Mouse (Mus musculus) mouse trophoblast stem cell (cell line): ENCODE results near the gene Slc9a5.

Source experiments
- in situ Hi-C, 2 experiments: fragments of 300-500 bp; cut with MseI, MboI; formaldehyde crosslinking; loops; 2 replicates in 1 of 2; 3 replicates in 1 of 2; pipeline ENCODE4 v1.15.1; 2025

Slc9a5 gene

DNA sequence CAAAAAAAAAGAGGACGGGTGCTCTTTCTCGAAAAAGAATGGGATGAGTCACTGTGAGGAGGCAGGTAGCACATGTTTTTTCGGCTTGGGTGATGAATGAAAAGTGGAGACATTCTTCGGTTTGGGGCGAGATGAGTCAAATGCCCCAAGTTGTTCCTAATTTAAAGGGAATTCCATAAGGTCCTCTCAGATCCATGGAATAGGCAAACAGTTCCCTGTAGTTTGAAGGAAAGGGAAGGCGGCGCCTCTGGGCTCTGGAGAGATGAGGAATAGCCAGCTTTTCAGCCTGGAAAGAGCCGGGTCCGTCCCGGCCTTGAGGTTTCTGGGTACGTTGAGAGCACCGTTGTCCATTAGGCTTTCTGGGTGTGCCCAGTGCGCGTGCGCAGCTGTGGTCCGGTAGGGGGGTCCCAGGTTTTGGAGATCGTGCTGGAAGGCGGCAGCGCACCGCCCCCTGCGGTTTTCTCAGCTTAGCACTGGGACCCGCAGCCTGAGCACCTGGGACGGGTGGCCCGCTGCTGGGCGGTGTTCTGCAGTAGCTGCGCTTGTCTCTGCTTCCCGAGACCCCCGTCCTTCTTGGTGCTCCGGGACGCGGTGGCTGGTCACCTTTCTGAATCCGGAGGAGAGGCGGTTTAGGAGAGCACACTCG lies at the start of gene Slc9a5:
Gene Slc9a5 (plus strand): TSS at position 394 of the 646 bp plus-strand sequence.
- in situ Hi-C loops = no loop called here

- in situ Hi-C loops = no loop called here
Observed at GRCm38 (mm10) chr8:105299962-105300361, 48.7 kb upstream of the Slc9a5 start.

DNA sequence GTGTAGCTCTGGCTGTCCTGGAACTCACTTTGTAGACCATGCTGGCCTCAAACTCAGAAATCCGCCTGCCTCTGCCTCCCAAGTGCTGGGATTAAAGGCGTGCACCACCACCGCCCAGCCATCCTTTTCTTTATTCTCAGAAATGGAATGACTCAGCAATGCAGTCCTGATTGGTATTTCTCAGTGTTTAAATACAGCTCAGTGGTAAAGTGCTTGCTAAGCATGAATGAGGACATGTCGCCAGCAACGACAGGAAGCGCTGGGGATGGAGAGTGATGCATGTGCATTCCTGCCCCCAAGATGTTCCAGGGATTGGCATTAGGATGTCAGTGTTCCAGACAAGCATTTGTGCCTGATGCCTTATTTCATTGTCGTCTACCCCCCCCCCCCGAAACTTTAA lies 45.2 kb upstream of the Slc9a5 start:
- in situ Hi-C loops = no loop called here

- in situ Hi-C loops = no loop called here
Observed at GRCm38 (mm10) chr8:105303874-105304273, 44.8 kb upstream of the Slc9a5 start.

DNA sequence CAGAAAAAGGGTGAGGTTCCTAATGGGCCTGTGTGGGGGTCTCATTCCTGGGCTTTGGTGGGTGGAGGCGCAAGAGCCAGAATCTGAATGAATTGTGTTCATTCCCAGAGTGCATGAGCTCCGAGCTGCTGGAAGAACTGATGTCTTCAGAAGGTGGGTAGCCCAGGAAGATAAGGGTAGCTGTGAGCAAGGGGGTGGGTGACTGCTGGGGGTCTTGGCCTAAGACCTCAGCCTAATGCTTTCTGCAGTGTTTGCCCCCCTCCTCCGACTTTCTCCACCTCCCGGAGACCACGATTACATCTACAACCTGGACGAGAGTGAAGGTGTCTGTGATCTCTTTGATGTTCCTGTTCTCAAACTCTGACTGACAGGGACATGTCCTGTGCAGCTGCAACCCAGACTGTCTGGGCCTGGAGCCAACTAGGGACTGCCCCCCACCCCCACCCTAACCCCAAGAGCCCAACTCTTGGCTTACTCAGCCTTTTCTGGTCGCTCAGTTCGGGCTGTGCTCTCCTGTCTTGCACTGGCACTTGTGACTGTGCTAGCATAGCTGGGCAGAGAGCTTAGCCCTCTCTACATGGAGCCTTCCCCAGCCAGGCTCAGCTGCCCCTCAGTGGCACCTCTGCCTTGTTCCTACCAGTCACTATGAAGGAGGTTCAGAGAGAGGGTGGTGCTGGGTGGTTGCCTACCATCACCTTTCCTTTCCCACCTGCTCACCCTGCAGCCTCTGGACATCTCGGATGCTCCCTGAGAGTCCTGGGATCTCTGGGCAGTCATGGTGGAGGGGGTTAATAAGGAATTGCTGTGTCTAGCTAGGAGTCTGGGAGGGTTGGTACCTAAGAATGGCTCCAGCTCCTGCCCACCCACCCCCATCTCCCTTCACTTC lies 44.1 kb upstream of the Slc9a5 start:
- in situ Hi-C loops = no loop called here

DNA sequence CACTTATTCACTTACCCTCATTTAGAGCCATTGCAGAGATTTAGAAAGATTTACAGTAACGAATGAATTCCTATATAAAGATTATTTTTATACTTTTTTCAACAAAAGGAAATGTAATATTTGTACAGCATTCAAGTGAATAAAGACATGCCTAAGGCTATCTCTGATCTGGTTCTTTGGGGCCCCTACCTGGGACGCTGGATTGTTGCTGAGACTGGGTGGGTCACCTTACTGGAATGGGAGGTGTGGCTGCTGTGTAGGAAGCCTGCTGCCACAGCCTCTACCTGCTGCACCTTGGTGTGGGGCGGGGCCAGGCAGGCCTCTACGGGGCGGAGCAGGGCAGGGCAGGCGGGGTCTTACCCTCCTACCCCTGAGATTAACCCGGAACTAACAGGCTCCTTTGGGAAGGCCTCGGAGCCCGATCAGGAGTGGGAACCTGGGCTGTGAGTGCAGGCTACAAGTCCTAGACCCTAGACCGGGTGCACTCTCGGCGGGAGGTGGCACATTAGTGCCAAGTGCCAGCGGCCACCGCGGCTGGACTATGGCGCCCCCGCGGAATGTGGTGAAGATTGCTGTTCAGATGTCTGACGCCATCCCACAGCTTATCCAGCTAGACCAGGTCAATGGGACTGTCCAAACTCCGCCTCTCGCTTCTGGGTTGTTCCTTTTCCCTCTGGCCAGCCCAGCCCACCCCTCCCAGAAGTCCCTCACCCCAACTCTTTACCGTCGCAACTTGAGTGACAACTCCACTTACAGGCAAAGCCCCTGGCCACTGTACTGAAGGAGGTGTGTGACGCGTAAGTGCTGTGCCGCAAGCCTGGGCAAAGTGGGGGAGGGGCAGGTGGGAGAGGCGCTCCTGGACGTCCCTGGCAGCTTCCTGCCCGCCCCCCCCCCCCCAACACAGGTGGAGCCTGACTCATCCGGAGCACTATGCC lies 43.2 kb upstream of the Slc9a5 start, which contains the start of gene Elmo3:
Gene Elmo3 (plus strand): TSS at position 391 of the 935 bp plus-strand sequence.
- in situ Hi-C loops = no loop called here

GRCm38 (mm10) chr8:105306146-105306691 lies 42.4 kb upstream of the Slc9a5 start:
- in situ Hi-C loops = no loop called here

DNA sequence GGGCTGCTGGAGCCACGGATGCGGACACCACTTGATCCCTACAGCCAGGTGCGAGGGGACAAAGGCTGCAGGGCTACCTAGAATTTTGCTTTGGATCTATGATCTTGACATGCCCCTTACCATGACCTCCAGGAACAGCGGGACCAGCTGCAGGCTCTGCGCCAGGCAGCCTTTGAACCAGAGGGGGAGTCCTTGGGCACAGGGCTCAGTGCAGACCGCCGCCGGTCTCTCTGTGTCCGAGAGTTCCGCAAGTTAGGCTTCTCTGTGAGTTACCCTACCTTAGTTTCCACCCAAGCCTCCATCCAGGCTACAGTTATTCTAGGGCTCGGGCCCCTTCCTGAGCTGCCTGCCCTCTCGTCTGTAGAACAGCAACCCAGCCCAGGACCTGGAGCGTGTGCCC lies 41.0 kb upstream of the Slc9a5 start:
- in situ Hi-C loops = no loop called here

DNA sequence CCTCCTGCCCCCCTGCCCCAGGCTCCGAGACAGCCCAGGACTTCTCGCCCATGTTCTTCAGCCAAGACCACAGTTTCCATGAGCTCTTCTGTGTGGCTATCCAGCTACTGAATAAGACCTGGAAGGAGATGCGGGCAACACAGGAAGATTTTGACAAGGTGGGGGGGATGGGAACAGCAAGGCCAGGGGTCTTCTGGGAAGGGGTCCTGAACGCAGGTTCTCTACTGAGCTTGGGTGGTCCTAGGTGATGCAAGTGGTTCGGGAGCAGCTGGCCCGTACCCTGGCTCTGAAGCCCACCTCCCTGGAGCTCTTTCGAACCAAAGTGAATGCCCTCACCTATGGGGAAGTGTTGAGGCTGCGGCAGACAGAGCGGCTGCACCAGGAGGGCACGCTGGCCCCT lies 40.2 kb upstream of the Slc9a5 start:
- in situ Hi-C loops = no loop called here

GRCm38 (mm10) chr8:105309142-105309847 lies 39.3 kb upstream of the Slc9a5 start:
- in situ Hi-C loops = no loop called here

GRCm38 (mm10) chr8:105310118-105310517 lies 38.5 kb upstream of the Slc9a5 start:
- in situ Hi-C loops = no loop called here

- in situ Hi-C loops = no loop called here
Observed at GRCm38 (mm10) chr8:105311718-105312117, 36.9 kb upstream of the Slc9a5 start.

DNA sequence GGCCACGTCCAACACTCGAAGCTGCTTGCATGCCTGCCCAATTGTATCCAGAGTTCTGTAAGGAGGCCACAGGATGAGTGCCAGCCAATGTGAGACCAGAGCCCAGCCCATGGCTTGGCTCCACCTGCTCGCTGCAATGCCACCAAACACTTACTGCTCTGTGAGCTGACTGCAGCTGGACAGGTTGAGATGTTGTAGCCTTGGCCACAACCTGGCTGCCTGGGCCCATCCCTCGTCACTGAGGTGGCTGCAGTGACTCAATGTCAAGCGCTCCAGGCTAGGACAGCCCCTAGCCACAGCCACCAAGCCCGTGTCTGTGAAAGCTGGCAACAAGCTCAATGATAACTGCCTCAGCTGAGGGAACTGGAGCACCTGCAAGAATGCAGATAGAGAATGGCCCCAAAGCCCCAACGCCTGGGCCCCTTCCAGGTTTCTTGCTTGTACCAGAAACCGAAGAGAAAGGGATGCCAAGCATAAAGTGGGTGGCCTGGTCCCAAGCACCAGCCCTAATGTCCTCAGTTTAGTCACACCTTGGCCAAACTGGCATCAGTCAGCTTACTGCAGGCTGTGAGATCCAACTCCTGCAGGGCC lies 35.7 kb upstream of the Slc9a5 start:
- in situ Hi-C loops = no loop called here

DNA sequence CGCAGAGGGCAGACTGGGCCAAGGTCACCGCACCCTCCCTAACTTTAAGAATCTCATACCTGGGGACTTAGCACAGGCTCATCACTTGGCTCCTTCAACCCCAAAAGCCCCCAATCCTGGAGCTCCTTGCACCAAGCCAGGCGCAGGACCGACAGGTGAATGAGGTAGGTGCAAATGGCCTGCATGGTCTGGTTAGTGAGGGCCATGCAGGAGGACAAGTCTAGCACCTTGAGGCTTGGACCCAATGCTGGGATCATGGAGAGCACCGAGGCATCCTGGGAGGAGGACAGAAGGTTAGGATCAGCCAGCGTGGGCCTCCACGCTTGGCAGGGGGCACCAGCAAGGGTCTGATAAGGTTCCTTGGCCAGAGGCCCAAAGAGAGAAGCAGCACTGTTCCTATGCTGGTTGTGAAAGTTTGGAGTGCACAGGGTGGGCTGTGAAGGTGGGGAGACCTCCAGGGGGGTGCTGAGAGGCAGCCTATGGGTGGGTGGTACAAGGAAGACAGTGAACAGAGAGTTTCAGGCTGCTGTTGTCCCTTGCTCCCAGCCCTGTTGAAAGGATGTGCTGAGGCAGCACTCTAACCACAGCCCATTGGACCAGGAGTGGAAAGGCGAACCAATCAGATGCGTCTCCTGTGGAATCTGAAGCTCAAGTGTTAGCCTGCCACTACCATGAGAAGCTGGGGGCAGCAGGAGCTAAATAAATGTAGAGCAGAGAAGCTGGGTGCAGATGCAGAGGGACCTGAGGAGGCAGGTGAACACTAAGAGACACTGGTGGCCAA lies 34.8 kb upstream of the Slc9a5 start:
- in situ Hi-C loops = no loop called here

GRCm38 (mm10) chr8:105315073-105315769 lies 33.4 kb upstream of the Slc9a5 start:
- in situ Hi-C loops = no loop called here

GRCm38 (mm10) chr8:105317941-105318340 lies 30.7 kb upstream of the Slc9a5 start:
- in situ Hi-C loops = no loop called here

DNA sequence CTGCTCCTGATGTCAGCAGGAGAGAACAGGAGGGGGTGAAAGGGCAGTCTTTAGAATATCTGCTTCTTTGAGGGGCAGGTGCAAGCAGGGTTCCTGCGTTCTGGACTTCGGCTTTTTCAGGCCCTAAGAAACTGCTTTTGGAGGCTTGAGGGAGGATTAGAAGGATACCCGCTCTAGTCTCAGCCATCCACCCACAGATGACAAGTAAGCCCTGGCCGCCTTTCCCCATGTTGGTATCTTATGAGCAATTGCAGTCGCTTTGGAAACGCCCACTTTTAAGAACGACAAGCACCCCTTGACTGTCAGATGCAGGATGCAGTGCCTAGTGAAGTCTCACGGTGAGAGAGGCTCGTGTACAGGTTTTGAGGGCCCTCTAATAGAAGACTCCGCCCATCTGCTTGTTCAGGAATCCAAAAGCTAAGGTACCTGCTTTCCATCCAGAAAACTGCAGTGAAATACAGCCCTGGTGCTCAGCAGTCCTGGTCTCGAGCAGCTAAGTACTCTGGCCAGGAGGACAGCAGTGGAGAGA lies 29.9 kb upstream of the Slc9a5 start:
- in situ Hi-C loops = no loop called here

- in situ Hi-C loops = no loop called here
Observed at GRCm38 (mm10) chr8:105323183-105323582, 25.5 kb upstream of the Slc9a5 start.

DNA sequence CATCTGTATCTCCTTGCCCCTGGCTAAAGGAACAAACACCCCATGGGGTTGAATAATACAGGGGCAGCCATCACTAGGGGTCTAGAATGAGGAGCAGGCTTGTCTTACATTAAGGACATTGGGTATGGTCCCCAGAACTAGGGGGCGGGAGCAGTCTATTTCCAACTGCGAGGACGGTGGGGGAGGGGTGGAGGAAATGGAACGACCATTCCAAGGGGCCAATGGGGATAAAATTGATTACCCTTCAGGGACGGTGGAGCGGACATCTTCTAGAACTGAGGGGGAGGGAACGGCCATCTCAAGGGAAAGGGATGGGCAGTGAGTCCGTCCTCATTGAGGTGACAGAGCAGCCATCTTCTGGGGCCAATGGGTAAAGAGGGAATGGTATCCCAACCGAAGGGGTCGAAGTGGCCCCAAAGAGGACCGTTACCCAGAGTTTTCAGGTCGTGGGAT lies 23.0 kb upstream of the Slc9a5 start:
- in situ Hi-C loops = no loop called here
